Mouse (Mus musculus): ENCODE results near the gene Rab11fip3. TPM values are rescaled to one million over a fixed set of nuclear protein-coding genes. Genes with fewer than 3 reads are reported as not detected.
A peak's percentile ranks its signal among the peaks of the same experiment; 100 is the strongest.
"Not testable (repeated sequence)": the region's sequence is repeated elsewhere in the genome, so short reads cannot be mapped to it uniquely, and the experiment has no call there.

Rab11fip3 gene
- polyA plus RNA-seq, 2 experiments: 1.4 to 2.1 TPM

DNA sequence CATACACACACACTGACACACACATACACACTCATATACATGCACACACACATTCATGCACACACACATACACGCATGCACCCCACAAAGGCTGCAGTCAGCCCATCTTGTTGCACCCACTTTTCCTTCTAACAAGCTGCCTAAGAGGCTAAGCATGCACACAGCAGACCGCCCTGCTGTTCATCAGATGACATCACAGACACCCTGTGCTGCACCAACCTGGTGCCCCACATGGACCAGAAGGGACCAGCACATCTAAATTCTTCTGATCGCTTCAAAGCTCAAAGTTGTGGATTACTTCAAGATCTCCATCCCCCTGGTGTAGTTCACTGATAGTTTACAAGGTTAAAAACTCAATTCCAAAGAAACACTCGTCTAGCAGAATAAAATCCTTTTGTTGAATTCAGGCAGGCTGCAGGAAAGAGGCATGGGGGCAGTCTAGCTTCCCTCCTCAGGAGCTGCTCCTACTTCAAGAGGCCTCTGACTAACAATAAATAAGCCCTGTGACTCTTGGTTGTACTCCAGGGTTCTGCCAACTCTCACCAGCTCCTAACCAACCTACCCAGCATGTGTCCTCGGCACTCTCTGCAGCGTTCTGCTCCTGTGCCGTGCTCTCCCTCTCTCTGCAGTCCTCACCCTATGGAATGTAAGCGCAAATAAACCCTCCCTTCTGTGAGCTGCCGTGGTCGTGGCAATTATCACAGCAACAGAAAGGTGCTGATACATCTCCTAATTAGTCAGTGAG is 22.9 kb downstream of the Rab11fip3 start:
- Histone ChIP-seq H3K4me1 (replicated peaks; ENCODE audit: control insufficient read depth in 2 of 2, insufficient read depth in 2 of 2, low read length in 1 of 2) (no peaks in the 10 kb centered on the region), H3K9me3 (ENCODE audit: control insufficient read depth, low read length) (no peaks in the 10 kb centered on the region), H3K9ac (replicated peaks) (no peak overlapping the region), H3K36me3 (replicated peaks; ENCODE audit: control insufficient read depth, insufficient read depth, low read depth) (no peaks in the 10 kb centered on the region), H3K27ac (no peak overlapping the region), H3K4me2 (ENCODE audit: low read depth) (no peak overlapping the region), H3K27me3 (ENCODE audit: control insufficient read depth, insufficient read depth, low read length) (no peaks in the 10 kb centered on the region; the same call in 1 of the 2 replicates), H3K4me3 (ENCODE audit: insufficient read depth in 1 of 2, low read depth in 2 of 2, low read length in 2 of 2) (no peak overlapping the region)
- TF ChIP-seq EP300 (IDR thresholded peaks at IDR 0.05; ENCODE audit: low read depth) (no peak), CTCF (IDR thresholded peaks at IDR 0.05; ENCODE audit: low read depth) (no peak)
- DNase-seq (ENCODE audit: low read depth in 3 of 3, low spot score in 3 of 3) (no peak), ATAC-seq (ENCODE audit: insufficient read depth) (no peak)
- WGBS (ENCODE audit: insufficient replicate concordance): 55% methylated on average over 10 of the region's 10 CpGs

DNA sequence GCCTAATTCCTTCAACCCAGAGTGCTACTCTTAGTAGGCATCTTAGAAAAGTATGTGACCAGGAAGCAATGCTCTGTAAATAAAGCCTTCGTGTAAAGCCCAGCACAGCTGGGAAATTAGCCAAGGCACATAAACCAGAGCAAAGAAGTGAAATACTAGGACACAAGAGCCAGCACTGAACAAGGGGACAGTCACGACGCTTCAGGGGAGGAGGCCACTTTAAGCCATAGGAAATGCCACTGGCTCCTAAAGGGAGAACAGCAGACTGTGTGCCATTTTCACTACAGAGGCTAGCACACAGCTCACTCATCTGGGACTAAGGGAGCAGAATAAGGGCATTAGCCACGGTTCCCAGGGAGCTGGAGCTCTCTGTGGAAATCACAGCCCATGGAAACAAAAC is 24.1 kb downstream of the Rab11fip3 start:
- Histone ChIP-seq H3K4me2 (ENCODE audit: low read depth) (no peak overlapping the region), H3K9ac (replicated peaks) (no peak overlapping the region), H3K4me1 (replicated peaks; ENCODE audit: control insufficient read depth in 2 of 2, insufficient read depth in 2 of 2, low read length in 1 of 2) (no peaks in the 10 kb centered on the region), H3K4me3 (ENCODE audit: insufficient read depth in 1 of 2, low read depth in 2 of 2, low read length in 2 of 2) (no peak overlapping the region), H3K36me3 (replicated peaks; ENCODE audit: control insufficient read depth, insufficient read depth, low read depth) (no peaks in the 10 kb centered on the region), H3K27ac (no peak overlapping the region), H3K9me3 (ENCODE audit: control insufficient read depth, low read length) (no peaks in the 10 kb centered on the region), H3K27me3 (ENCODE audit: control insufficient read depth, insufficient read depth, low read length) (no peaks in the 10 kb centered on the region; the same call in 1 of the 2 replicates)
- ATAC-seq (ENCODE audit: insufficient read depth): no peak
- WGBS (ENCODE audit: insufficient replicate concordance): 64% methylated on average over 4 of the region's 4 CpGs
- no peak for DNase-seq (ENCODE audit: low read depth in 3 of 3, low spot score in 3 of 3)
- TF ChIP-seq EP300 (IDR thresholded peaks at IDR 0.05; ENCODE audit: low read depth) (no peak), CTCF (IDR thresholded peaks at IDR 0.05; ENCODE audit: low read depth) (no peak)

DNA sequence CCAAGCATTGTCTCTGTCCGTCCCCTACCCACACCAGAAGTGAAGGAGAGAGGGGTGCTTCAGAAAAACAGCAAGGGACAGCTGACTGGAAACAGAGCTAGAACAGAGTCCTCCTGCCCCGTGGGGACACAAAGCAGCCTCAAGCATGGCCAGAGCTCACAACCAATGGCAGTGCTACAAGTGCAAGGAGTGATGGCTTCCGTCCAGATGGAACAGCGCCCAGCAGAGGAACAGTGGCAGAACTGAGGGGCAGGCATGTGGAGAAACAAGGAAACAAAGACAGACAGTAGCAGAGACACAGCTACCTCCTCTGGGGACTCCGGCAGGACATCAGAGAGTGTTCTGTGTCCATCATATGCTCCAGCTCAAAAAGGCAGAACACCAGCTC is 26.1 kb downstream of the Rab11fip3 start:
- no peaks in the 10 kb centered on the region for H3K9me3 ChIP-seq (ENCODE audit: control insufficient read depth, low read length)
- no peaks in the 10 kb centered on the region for H3K4me1 ChIP-seq (replicated peaks; ENCODE audit: control insufficient read depth in 2 of 2, insufficient read depth in 2 of 2, low read length in 1 of 2)
- WGBS (ENCODE audit: insufficient replicate concordance): 49% methylated on average over 5 of the region's 5 CpGs
- H3K27me3 ChIP-seq (ENCODE audit: control insufficient read depth, insufficient read depth, low read length): no peaks in the 10 kb centered on the region; the same call in 1 of the 2 replicates
- no peak overlapping the region for H3K4me3 ChIP-seq (ENCODE audit: insufficient read depth in 1 of 2, low read depth in 2 of 2, low read length in 2 of 2)
- no peak for DNase-seq (ENCODE audit: low read depth in 3 of 3, low spot score in 3 of 3)
- no peak for TF ChIP-seq CTCF (IDR thresholded peaks at IDR 0.05; ENCODE audit: low read depth)
- TF ChIP-seq EP300 (IDR thresholded peaks at IDR 0.05; ENCODE audit: low read depth): no peak
- ATAC-seq (ENCODE audit: insufficient read depth): no peak
- no peak overlapping the region for H3K4me2 ChIP-seq (ENCODE audit: low read depth)
- no peak overlapping the region for H3K9ac ChIP-seq (replicated peaks)
- H3K27ac ChIP-seq: no peak overlapping the region
- H3K36me3 ChIP-seq (replicated peaks; ENCODE audit: control insufficient read depth, insufficient read depth, low read depth): no peaks in the 10 kb centered on the region

DNA sequence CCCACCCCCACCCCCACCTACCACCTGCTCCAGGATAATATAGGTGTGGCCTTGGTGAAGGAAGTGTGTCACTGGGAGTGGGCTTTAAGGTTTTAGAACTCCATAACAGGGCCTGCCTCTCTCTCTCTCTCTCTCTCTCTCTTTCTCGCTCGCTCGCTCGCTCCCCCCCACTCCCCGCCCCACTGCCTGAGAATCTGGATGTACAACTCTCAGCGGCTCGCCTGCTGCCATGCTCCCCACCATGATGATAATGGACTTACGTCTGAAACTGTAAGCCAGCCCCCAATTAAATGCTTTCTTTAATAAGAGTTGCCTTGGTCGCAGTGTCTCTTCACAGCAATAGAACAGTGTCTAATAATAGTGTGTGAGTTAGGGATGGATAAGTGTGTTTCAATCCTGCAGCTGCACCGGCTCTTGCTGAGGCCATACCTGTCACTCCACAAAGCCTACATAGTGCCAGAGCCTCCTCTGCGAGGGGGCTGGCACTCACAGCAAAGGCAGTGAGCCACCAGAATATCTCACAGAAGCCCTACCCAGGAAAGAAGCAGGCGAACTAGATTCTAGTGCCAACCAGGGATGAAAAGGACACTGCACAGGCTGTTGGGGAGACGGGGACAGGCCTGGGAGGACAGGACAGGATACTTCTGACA is 26.6 kb downstream of the Rab11fip3 start:
- 62% methylated on average over 13 of the region's 13 CpGs for WGBS (ENCODE audit: insufficient replicate concordance)
- H3K27ac ChIP-seq: no peak overlapping the region
- TF ChIP-seq CTCF (IDR thresholded peaks at IDR 0.05; ENCODE audit: low read depth) (no peak), EP300 (IDR thresholded peaks at IDR 0.05; ENCODE audit: low read depth) (no peak)
- no peak for DNase-seq (ENCODE audit: low read depth in 3 of 3, low spot score in 3 of 3)
- H3K9me3 ChIP-seq (ENCODE audit: control insufficient read depth, low read length): no peaks in the 10 kb centered on the region
- no peak overlapping the region for H3K4me3 ChIP-seq (ENCODE audit: insufficient read depth in 1 of 2, low read depth in 2 of 2, low read length in 2 of 2)
- no peaks in the 10 kb centered on the region for H3K4me1 ChIP-seq (replicated peaks; ENCODE audit: control insufficient read depth in 2 of 2, insufficient read depth in 2 of 2, low read length in 1 of 2)
- no peak overlapping the region for H3K9ac ChIP-seq (replicated peaks)
- no peak overlapping the region for H3K4me2 ChIP-seq (ENCODE audit: low read depth)
- H3K27me3 ChIP-seq (ENCODE audit: control insufficient read depth, insufficient read depth, low read length): no peaks in the 10 kb centered on the region; the same call in 1 of the 2 replicates
- H3K36me3 ChIP-seq (replicated peaks; ENCODE audit: control insufficient read depth, insufficient read depth, low read depth): no peaks in the 10 kb centered on the region
- ATAC-seq (ENCODE audit: insufficient read depth): no peak

DNA sequence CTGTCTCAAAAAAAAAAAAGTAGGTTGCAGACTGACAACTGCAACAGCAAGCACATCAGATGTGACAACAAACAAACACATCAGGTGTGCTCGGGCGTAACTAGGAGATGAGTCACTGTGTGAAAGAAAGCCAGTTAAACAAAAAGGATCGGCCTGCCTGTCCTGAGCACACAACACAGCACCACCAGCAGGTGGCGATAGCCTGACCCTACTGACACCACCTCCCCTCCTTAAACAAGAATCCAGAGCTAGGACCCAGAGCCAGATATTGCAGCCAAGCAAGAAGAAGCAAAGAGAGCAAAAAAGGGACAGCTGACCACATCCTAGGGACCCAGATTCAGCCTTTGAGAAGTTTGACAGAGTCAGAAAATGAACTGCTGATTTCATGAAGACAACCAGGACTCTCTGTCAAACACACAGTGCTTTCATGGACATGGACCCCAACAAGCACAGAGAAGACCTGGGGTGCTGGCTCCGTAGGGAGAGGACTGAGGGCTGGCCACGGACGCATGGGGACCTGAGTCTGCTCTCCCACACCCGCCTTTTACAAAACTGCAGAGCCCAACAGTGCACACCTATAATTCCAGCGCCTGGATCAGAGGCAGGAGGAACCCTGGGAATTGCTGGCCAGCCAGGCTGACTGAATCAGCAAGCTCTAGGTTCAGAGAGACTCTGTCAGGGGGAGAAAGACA is 28.1 kb downstream of the Rab11fip3 start:
- H3K36me3 ChIP-seq (replicated peaks; ENCODE audit: control insufficient read depth, insufficient read depth, low read depth): no peaks in the 10 kb centered on the region
- H3K4me2 ChIP-seq (ENCODE audit: low read depth): no peak overlapping the region
- ATAC-seq (ENCODE audit: insufficient read depth): no peak
- TF ChIP-seq EP300 (IDR thresholded peaks at IDR 0.05; ENCODE audit: low read depth) (no peak), CTCF (IDR thresholded peaks at IDR 0.05; ENCODE audit: low read depth) (peak; percentile 90)
- 37% methylated on average over 9 of the region's 9 CpGs for WGBS (ENCODE audit: insufficient replicate concordance)
- no peak overlapping the region for H3K9ac ChIP-seq (replicated peaks)
- no peak overlapping the region for H3K4me3 ChIP-seq (ENCODE audit: insufficient read depth in 1 of 2, low read depth in 2 of 2, low read length in 2 of 2)
- peak; percentile 28 to 36 (median 32) for DNase-seq (ENCODE audit: low read depth in 3 of 3, low spot score in 3 of 3)
- no peaks in the 10 kb centered on the region for H3K9me3 ChIP-seq (ENCODE audit: control insufficient read depth, low read length)
- no peaks in the 10 kb centered on the region for H3K4me1 ChIP-seq (replicated peaks; ENCODE audit: control insufficient read depth in 2 of 2, insufficient read depth in 2 of 2, low read length in 1 of 2)
- H3K27ac ChIP-seq: no peak overlapping the region
- no peaks in the 10 kb centered on the region; the same call in 1 of the 2 replicates for H3K27me3 ChIP-seq (ENCODE audit: control insufficient read depth, insufficient read depth, low read length)

DNA sequence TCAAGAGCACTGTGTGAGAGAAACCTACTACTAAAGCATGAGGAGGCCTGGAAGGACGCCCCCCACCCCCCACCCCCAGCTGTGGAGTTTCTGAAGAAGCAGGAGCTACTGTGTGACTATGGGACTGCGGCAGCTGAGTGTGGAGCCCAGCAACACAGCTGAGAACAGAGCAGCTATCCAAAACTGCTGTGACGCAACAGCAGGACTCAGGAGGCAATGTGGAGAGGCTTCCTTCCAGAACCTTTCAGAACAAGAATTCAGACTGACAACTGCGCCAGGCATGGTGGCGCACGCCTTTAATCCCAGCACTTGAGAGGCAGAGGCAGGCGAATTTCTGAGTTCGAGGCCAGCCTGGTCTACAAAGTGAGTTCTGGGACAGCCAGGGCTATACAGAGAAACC is 28.6 kb downstream of the Rab11fip3 start:
- H3K4me3 ChIP-seq (ENCODE audit: insufficient read depth in 1 of 2, low read depth in 2 of 2, low read length in 2 of 2); H3K9me3 ChIP-seq (ENCODE audit: control insufficient read depth, low read length); H3K4me1 ChIP-seq (replicated peaks; ENCODE audit: control insufficient read depth in 2 of 2, insufficient read depth in 2 of 2, low read length in 1 of 2); H3K36me3 ChIP-seq (replicated peaks; ENCODE audit: control insufficient read depth, insufficient read depth, low read depth); ATAC-seq (ENCODE audit: insufficient read depth); H3K9ac ChIP-seq (replicated peaks); H3K27ac ChIP-seq; H3K27me3 ChIP-seq (ENCODE audit: control insufficient read depth, insufficient read depth, low read length); H3K4me2 ChIP-seq (ENCODE audit: low read depth); DNase-seq (ENCODE audit: low read depth in 3 of 3, low spot score in 3 of 3): not testable (repeated sequence)
- WGBS (ENCODE audit: insufficient replicate concordance): 70% methylated on average over 8 of the region's 8 CpGs
